Mouse (Mus musculus) lung, postnatal 25 days (tissue): ENCODE measurements around the gene D1Ertd622e.
A peak's percentile ranks its signal among the peaks of the same experiment; 100 is the strongest.
"Not testable (repeated sequence)": the region's sequence is repeated elsewhere in the genome, so short reads cannot be mapped to it uniquely, and the experiment has no call there.

Experiments used
- DNase-seq: peaks from one replicate; pipeline ENCODE4 v3.0.0; 2022; ENCODE audit warnings: low spot score

The D1Ertd622e gene

GRCm38 (mm10) chr1:97580680-97581079, 81.2 kb downstream of the D1Ertd622e start:
- DNase-seq = not testable (repeated sequence)

DNA sequence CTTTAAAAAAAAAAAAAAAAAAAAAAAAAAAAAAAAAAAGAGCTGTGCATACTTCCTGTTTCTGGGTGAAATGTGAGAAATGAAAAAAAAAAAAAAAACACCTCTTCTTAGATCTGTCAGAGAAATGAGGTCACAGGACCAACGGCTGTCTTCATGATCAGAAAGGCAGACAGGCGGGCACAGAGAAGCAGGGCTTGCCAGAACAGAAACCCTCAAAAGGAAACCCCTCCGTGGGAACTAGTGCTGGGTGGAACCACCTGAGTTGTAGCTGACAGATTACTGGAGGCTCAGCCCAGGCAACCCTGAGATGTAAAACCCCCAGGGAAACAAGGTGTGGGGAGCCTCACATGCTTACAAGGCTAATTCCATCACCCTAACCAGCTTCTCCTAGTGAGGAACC, 81.6 kb downstream of the D1Ertd622e start:
- DNase-seq = peak; percentile 35

DNA sequence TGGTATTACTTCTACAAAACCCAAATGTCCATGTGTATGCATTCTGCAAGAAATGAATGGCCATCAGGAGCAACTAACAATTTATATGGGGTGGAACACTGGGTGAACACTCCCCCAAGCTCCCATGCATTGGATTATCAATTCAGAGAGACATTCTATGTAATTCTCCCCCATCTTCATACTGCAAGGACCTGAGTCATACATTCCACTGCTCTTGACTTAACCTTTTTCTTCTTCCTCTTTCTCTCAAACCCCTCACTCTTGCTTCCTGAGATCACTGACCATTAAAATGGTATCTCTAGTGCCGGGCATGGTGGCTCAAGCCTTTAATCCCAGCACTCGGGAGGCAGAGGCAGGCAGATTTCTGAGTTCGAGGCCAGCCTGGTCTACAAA, 83.9 kb downstream of the D1Ertd622e start:
- DNase-seq = no peak

DNA sequence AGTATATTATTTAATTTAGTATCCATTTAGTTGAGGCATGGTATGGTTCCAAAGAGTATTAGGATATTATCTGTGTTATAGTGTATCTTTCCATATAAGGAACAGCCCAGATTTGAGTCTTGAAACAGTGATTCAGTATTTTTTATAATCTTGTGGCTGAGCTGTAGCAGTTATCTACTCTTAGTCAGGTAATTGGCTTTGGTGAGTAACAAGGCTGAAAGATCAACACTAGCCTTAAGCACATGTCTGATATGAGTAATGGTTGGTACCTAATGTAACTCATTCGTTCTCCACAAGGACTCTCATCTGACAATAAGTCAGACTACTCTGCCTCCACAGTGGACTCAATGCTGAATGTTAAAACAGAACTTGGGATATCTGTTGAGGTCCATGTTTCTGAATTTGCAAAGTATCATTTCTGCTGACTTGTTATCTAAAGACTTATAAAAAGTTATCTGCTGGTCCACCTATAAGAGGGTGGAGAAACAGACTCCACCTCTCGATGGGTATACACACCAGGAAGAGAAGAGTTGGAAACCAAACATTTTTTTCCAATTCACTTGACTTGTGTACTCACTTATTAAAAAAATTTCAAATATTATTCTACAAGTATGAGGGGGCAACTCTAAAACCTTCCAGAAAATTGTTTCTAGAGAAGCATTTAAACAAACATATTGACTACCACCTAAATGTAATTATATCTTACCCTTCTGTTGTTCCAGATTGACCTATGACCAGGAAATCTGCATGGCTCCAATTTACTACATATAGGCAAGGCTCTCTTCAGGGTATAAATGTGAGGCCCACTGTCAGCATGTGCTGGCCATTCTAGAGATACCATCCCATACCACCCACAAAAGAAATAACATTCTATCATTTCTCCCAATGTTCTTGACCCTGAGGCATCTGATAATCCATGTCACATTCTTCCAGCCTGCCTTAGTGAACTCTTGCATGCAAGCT, 84.5 kb downstream of the D1Ertd622e start:
- DNase-seq = no peak

GRCm38 (mm10) chr1:97576576-97576975, 85.3 kb downstream of the D1Ertd622e start:
- no peak for DNase-seq

DNA sequence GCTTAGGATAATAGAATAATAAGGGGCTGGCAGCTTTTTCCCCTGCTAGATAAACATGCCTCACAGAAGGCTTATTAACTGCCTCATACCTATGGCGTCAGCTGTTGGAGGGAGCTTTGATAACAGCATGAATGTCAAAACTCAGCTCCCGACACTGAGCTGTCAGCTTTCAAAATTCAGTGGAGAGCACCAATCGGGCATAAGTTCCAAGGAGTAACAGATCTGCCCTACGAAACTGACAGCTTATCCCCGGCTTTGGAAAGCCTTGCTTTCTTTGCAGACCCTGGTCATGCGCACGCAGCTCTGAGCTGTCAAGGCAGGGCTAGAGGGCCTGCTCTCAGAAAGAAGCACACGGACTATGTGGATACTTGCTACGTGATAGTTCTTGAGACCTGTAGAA, 91.1 kb downstream of the D1Ertd622e start:
- DNase-seq = no peak

GRCm38 (mm10) chr1:97567956-97568355, 93.9 kb downstream of the D1Ertd622e start:
- no peak for DNase-seq

- no peak for DNase-seq
Measured at GRCm38 (mm10) chr1:97564641-97565040, 97.2 kb downstream of the D1Ertd622e start.

GRCm38 (mm10) chr1:97562867-97563266, 99.0 kb downstream of the D1Ertd622e start:
- DNase-seq = no peak
